Mouse (Mus musculus): ENCODE measurements around the gene Sphk2.

The Sphk2 gene

DNA sequence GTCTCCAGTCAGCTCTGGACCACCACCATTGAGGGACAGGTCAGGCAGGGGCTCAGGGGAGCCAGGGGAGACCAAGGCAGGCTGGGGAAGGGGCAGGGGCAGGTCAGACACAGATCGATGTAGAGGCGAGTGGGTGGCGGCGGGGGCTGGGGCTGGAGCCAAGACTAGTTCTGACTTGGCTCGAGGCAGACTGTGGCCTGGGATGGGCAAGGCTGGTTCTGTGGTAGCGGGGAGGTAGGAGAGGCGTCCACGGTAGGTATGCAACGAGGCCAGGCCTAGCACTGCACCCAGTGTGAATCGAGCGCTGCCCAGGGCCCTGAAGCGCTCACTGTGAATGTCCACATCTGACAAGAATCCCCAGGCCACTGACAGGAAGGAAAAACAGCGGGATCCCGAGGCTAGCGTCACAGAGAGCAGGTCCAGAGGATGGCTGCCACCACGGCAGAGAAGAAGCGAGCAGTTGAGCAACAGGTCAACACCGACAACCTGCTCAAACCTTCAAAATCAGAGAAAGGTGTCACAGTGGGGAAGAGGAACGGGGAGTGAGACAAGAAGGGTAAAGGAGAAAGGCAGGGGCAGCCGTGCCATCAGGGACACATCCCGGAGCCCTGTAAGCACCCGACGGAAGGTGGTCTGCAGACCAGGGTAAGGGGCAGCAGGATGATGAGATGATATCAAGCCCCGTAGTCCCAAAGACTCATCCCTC, 6.3 kb downstream of the Sphk2 start:
- DNase-seq (ENCODE audit: extremely low spot score, low read depth, low spot score): no peak

DNA sequence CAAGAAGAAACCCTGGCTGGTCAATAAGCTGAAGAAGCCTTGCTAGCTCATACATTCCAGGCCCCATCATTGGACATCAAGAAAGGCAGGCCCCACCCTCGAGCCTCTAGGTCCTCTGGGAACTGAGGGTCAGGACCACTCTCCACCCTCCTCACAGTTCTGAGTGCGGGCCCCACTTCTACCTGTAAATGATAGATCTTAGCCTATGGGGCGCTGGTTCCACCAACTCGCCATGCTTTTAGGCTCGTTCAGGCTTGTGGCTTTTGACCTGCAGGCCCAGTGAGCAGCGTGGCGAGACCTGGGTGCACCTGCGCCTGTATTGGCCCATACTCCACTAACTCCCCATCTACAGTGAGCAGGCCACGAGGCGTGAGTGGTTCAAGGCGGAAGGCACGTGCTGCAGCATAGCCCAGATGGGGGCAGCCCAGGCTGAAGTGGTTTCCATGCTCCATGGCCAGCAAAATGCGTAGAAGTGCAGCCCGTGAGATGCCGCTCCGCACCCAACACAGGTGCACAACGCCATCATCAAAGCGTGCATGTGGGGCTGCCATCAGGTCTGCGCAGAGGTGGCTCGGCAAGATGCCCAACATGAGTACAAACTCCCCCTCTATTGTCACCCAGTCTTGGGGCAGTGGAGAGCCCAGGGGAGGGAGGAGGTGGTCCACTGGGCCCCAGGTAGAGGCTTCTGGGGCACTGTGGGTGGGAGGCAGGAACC, 7.2 kb downstream of the Sphk2 start:
- DNase-seq (ENCODE audit: extremely low spot score, low read depth, low spot score): no peak

DNA sequence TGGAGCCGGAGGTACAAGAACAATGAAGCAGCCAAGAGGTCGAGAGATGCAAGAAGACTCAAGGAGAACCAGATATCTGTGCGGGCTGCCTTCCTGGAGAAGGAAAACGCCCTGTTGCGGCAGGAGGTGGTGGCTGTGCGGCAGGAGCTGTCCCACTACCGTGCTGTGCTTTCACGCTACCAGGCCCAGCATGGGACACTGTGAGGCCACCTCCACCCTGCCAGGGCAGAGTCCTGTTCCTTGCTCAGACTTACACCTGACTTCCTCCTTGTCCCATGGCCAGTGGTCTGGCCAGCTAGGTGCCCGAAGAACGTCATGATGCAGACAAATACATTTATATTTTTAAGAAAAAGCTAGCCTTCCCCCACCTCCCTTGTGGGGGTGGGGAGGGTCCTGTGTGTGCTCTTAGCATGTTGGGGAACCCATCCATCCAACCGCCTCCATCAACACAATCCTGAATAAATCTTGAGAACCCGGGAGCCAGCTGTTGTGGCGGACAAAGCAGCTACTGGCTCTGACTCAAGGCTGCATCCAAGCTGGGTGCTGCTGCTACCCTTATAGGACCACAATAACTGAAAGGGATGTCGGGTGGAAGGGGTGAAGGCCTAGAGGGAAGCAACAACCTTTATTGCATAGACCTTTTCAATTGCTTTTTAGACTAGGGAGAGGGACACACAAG, 8.0 kb downstream of the Sphk2 start:
- DNase-seq (ENCODE audit: extremely low spot score, low read depth, low spot score): no peak

DNA sequence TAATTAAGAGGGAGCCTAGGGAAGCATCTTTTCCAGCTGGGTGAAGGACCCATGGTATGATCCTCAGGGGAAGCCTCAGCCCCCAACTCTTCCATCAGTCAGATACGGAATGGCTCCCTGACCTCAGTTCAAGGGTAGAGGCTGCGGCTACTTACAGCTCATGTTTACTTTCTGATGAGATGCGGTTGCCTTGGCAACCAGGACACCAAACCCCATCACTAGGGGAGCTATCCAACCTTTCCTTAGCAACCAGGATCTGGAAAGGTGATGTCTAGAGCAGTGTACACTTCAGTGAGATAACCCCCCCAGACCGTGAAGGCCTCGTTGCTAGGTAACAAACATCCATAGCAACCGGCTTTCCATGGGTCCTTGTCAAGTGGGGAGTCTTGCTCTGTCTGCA, 8.8 kb downstream of the Sphk2 start:
- DNase-seq (ENCODE audit: extremely low spot score, low read depth, low spot score): no peak

DNA sequence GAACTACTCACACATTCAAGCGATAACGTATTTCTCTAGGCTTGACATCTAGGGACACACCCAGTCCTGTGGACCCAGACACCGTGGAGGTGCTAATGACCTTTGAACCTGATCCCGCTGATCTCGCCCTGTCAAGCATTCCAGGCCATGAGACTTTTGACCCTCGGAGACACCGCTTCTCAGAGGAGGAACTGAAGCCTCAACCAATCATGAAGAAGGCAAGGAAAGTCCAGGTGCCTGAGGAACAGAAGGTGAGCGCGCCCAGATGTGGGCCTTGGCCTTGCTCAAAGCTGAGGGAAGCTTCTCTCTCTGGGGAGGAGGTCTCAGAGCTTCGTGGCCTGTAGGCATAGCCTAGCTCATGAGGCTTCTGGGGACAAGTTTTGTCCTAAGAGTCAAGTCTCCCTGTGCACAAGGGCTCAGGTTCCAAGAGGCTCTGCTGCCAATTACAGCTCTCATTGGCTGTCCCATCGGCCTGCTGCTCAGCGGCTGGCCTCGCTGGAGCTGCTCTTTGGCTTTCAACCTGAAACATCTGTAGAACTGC, 9.5 kb downstream of the Sphk2 start:
- DNase-seq (ENCODE audit: extremely low spot score, low read depth, low spot score): no peak

DNA sequence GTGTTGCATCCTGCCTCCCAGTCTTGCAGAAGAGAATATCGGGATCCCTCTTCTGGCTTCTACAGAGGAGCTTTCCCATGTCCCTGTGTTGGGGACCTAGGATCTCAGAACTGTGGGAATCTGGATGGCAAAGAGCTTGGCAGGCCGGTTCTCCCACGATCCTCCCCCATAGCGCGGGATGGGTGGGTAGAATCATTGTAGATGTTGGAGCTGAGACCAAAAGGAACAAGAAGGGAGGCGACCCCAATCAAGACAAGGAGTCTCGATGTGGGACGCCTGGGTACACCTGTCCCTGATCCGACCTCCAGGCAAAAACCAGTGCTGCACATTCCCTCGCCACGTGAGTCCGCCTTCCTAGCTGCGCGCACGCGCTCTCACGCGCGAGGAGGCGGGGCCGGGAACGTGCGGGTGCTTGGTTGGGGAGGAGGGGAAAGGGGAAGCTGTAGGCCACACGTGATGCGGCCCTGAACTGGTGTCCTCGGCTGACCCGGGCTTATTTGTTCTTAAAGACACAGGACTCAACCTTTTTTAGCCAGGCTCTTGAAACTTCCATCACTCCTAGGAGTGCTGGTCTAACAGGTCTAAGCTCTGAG, 10.3 kb downstream of the Sphk2 start:
- no peak for DNase-seq (ENCODE audit: extremely low spot score, low read depth, low spot score)

DNA sequence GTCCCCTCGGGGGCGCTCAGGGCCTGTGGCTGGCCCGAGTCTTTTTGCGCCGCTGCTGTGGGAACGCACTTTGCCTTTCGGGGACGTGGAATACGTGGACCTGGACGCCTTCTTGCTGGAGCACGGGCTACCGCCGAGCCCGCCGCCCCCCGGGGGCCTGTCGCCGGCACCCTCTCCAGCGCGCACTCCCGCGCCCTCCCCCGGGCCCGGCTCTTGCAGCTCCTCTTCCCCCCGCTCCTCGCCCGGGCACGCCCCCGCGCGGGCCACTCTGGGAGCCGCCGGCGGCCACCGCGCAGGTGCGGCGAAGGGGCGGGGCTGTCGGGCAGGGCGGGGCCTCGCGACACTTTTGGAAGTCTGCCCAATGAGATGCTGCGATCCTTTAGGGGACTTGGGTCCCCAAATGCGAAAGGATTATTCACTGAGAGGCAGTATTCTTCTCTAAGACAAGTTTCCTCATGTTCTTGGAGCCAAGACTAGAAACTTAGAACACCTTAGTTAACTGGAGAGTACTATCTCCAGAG, 11.0 kb downstream of the Sphk2 start:
- no peak for DNase-seq (ENCODE audit: extremely low spot score, low read depth, low spot score)

DNA sequence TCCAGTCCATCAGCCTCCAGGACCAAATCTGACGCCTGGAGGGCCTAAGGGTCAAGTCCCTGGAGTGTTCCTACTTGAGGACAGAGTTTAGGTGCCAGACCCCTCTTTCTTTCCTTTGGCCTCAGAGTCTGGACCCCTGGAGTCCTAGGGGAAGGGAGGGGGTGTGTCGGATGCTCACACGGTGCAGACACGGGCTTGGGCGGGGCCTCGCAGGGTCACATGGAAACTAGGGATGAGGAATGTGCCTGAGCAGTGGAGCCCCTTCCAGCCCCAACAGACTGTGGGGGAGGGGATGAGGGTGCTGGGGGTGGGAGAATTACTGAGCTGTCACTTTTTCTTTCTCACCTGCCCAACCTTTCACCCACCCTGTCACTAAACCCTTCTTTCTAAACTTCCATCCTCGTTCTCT, 11.9 kb downstream of the Sphk2 start:
- DNase-seq (ENCODE audit: extremely low spot score, low read depth, low spot score): no peak

DNA sequence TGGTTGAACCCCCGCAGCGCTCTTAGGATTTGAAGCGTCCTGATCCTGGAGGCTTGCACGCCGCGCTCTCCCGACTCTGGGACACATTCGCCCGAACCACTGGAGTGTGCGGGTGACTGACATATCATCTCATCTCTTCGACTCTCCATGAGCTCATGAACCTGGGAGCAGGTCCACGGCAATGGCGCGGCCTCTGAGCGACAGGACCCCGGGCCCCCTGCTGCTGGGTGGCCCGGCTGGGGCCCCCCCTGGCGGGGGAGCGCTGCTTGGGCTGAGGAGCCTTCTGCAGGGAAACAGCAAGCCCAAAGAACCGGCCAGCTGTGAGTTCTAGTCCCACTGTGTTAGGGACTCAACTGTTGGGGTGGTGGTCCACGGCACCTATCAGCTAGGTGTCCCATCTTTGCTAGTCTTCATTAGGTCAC, 12.3 kb downstream of the Sphk2 start:
- no peak for DNase-seq (ENCODE audit: extremely low spot score, low read depth, low spot score)

DNA sequence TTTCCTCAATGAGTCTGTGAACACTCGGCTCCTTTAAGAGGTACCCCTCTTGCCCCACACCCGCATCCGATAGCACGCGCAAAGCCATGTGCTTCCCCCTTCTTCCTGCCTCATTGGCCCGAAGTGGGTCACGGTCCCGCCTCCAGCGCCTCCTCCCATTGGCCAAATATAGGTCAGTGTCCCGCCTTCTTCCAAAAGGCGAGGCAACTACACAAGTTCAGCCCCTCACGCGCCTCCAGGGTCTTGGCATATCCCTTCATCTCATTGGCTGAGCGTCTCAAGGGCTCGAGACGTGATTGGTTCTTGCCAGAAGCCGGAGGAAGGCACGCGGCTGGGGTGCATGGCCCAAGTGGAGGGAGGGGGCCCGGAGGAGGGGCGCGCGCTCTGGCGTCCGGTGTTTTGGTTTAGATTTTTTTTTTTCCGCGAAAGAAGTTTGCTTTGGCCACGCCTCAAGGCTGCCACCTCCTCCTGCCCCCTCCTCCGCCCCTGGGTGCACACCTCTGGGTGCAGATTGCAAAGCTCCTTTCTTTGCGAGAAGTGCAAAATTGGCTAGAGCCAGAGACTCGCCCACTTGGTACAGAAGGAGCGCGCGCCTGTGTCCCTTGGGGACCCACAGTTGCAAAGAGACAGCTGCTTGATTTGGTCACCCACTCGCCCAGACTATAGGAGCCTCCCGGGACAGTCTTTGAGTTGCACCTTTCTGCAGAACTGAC, 12.9 kb downstream of the Sphk2 start, which contains the start of gene Dbp:
Gene Dbp (plus strand): TSS at position 359 of the 713 bp plus-strand sequence.
- peak; percentile 97 for DNase-seq (ENCODE audit: extremely low spot score, low read depth, low spot score)

DNA sequence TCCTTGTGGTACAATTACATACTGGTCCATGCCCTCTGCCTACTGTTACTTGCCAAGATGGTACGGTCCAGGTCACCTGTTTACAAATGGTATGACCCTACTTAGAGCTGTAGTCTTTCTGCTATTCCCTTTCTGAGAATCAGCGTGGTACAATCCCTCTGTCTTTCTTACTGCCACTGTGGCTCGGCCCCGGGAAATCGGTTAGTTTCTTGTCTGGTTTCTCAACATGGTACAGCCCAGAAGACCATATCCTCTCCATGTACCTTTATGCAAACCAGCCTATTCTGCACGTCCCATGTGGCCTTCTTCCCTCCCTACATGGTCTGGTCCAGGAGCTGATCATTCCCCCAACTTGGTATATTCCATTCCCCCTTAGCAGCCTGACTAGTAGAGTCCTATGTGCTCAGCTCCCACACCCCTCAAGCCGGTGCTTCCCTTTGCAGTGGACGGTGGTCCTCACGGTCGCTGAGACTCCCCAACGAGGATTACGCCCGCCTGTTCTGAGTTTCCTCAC, 13.7 kb downstream of the Sphk2 start:
- no peak for DNase-seq (ENCODE audit: extremely low spot score, low read depth, low spot score)

DNA sequence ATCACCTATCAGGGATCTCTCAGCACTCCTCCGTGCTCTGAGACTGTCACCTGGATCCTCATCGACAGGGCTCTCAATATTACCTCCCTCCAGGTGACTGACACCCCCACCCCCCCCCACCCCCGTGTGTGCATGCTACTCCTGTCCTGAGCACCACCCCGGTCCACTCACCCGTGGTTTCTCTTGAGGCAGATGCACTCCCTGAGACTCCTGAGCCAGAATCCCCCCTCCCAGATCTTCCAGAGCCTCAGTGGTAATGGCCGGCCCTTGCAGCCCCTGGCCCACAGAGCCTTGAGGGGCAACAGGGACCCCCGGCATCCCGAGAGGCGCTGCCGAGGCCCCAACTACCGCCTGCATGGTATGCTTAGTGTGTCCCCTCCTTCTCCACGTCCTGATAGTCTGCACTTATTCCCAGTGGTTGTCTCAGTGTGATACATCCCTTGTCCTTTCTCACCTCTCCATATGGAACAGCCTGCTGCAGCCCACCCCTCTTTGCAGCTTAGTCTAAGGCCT, 14.2 kb downstream of the Sphk2 start:
- DNase-seq (ENCODE audit: extremely low spot score, low read depth, low spot score): no peak

DNA sequence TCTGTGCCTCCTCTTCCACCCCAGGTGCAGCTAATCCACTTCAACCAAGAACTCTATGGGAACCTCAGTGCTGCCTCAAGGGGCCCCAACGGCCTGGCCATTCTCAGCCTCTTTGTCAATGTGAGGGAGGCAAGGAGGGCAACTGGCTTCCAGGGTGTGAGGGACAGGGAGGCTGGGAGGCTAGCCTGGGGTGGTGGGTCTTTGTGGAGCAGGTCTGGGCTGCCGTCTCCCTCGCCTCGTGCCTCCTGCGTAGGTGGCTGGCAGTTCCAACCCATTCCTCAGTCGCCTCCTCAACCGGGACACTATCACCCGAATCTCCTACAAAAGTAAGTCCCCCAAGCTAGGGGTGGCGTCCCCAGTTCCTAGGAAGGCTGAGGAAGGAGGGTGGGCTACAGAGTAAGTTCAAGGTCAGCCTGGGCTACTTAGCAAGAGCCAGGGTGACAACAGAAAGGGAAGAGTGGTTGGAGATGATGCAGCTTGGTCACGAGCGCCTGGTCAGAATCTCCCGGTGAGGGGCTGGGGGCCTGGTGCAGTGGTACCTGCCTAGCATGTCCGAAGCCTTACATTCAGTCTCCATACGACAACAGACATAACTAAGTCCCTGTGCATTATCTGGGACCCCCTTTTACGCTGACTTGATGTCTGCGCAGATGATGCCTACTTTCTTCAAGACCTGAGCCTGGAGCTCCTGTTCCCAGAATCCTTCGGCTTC, 14.8 kb downstream of the Sphk2 start:
- DNase-seq (ENCODE audit: extremely low spot score, low read depth, low spot score): no peak

DNA sequence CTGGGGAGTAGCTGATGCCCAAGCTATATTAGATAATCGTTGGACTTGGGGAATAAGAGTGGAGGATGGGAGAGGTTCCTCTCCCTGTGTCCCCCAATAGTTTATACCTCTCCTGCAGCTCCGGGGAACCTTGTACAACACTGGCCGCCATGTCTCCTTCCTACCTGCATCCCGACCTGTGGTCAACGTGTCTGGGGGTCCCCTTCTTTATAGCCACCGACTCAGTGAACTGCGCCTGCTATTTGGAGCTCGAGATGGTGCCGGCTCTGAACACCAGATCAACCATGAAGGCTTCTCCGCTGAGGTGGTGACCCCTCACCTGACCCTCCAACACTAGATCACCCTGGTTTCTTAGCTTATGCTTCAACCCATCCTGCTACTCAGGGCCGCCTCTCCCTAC, 15.5 kb downstream of the Sphk2 start:
- DNase-seq (ENCODE audit: extremely low spot score, low read depth, low spot score): no peak

DNA sequence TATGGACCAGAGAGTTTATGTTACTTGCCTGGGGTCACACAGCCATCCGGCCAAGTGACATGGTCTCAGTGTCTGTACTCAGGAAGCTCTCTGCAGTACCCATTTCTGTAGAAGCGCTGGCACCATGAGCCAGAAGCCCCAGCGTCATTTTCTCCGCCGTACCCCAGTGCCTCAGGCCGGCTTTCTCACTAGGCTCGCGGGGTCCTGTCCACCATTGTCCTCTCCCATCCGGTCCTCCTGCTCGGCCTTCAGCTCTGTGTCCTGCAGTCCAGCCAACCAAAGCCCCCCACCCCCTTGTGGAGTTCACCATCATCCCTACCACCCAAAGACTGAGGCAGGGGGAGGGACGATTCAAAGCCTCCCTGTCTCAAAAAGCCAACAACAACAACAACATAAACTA, 16.2 kb downstream of the Sphk2 start:
- DNase-seq (ENCODE audit: extremely low spot score, low read depth, low spot score): no peak

DNA sequence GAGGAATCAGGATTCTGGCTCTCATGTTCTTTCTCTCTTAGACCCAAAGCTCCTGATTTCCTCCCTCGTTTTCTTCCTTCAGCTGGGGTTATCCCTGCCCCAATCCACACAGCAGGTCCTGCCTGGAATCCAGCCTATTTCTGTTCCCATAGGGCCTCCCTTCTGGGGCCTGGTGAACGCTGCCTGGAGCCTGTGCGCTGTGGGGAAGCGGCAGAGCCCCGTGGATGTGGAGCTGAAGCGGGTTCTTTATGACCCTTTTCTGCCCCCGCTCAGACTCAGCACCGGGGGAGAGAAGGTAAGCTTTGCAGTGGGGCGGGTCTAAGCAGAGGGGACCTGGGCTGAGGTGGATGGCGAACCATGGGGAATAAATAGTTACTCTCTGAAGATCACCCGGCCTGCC, 16.7 kb downstream of the Sphk2 start:
- DNase-seq (ENCODE audit: extremely low spot score, low read depth, low spot score): no peak

DNA sequence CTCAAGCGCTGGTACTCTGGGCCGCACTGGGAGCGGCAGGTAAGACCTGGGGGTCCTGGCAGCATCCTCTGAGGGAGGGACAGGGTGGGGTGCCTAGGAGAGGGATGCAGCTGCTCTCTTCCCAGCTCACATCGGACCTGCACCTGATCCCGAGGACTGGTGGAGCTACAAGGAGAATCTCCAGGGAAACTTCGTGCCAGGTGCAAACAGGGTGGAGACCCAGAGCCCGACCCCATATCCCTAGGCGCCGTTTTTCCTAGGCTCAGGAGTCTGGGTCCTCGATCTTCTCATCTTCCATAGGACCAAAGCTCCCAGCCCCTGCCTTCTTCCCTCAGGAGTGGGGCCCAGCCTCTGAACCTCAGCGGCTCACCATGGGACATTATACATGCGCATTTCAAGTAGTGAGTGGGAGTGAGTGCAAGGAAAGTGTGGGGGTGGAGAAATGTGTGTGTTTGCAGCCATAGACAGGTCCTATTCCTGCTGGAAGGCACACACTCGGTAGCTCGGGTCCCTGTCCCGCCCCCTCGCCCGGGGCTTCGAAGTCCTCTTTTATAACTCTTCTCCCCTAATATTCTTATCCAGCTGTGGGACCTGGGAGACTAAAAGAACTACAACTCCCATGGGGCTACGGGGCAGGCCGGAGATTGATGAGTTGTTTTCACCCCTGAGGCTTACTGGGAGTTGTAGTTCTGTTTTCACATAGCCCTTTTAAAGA, 17.3 kb downstream of the Sphk2 start:
- DNase-seq (ENCODE audit: extremely low spot score, low read depth, low spot score): no peak

DNA sequence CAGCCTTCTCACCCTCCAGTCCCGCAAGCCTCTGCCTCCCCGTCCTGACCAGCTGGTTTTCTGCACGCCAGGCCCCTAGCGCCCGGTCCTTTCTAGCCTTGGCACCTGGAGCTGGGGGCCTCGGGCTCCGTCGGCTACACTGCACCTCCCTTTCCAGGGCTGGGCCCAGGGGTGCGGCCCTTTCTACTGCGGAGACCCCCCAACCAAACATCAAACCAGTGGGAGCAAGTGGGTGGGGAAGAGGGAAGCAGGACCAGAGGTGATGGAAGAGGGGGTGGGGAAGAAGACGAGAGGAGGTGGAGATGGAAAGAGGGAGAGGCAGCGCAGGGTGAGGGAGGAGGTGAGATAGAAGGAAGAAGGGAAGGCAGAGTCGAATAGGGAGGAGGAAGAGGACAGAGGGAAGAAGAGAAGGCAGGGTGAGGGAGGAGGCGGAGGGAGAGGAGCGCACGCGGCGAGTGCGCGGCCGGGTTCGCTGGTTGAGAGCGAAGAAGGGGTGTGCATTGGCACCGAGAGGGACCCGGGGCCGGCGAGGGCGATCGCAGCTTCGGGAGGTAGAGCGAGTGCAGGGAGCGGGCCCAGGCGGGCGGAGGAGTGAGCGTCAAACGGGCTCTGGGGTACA, 18.2 kb downstream of the Sphk2 start, which contains the start of gene Car11:
Gene Car11 (plus strand): TSS at position 321 of the 619 bp plus-strand sequence.
- DNase-seq (ENCODE audit: extremely low spot score, low read depth, low spot score): no peak

Measured in hindlimb bud, embryonic 11.5 days (tissue).